Mouse (Mus musculus) layer of hippocampus, postnatal 25 days (tissue): Measurements from ENCODE around the gene Cep104. TPM values are rescaled to one million over a fixed set of nuclear protein-coding genes. Genes with fewer than 3 reads are reported as not detected.

Experiments used
- DNase-seq, 2 experiments: peaks; one replicate each; pipeline ENCODE4 v3.0.0; 2022; ENCODE audit warnings: mixed read lengths in 2 of 2, low spot score in 1 of 2; ENCODE audit errors: extremely low spot score in 1 of 2
- total RNA-seq, 2 experiments: library from RNA; stranded (reverse); gene quantifications; 2 replicates each; pipeline ENCODE4 v1.2.3; 2021

Cep104 gene
- total RNA-seq, 2 experiments from 2014 or later, result 31.0 to 31.3 TPM

- DNase-seq, result no peak
These were observed 53.7 kb downstream of the Cep104 start for GRCm38 (mm10) chr4:154028646-154029045.

GRCm38 (mm10) chr4:154037123-154037522 lies 62.1 kb downstream of the Cep104 start:
- DNase-seq, result no peak

- no peak for DNase-seq
These were observed 67.6 kb downstream of the Cep104 start, which contains the start of gene Ccdc27 for GRCm38 (mm10) chr4:154042577-154042976. Gene Ccdc27 (minus strand): TSS chr4:154042677.

GRCm38 (mm10) chr4:154045837-154046236 lies 70.8 kb downstream of the Cep104 start:
- DNase-seq, result no peak

GRCm38 (mm10) chr4:154051401-154051800 lies 76.4 kb downstream of the Cep104 start:
- no peak for DNase-seq

- DNase-seq, result no peak
These were observed 78.1 kb downstream of the Cep104 start for GRCm38 (mm10) chr4:154053065-154053464.

- DNase-seq, result no peak
These were observed 80.5 kb downstream of the Cep104 start for GRCm38 (mm10) chr4:154055482-154055881.

- no peak for DNase-seq
These were observed 81.1 kb downstream of the Cep104 start for GRCm38 (mm10) chr4:154056046-154056445.

GRCm38 (mm10) chr4:154056661-154057060 lies 81.7 kb downstream of the Cep104 start:
- no peak for DNase-seq

GRCm38 (mm10) chr4:154057696-154058095 lies 82.7 kb downstream of the Cep104 start:
- DNase-seq, result no peak

Other genes with a start within 250 kb of the Cep104 start
- gene A430005L14Rik, start 18.0 kb upstream of the Cep104 start, total RNA-seq, result 10 to 100 TPM; 21.5 to 26.4 TPM
- 10 to 100 TPM in 1 of 2 experiments, 1 to 10 TPM in 1; 8.3 to 11.9 TPM for gene Dffb, start 68 bp upstream of the Cep104 start, total RNA-seq
- 10 to 100 TPM; 54.6 to 71.1 TPM for gene Lrrc47, start 36.5 kb downstream of the Cep104 start, total RNA-seq
- 1 to 10 TPM; 7.5 to 9.5 TPM for gene Smim1, start 51.0 kb downstream of the Cep104 start, total RNA-seq
- 1 to 10 TPM in 1 of 2 experiments, under 1 TPM in 1; 0.66 to 1.1 TPM for gene Ccdc27, start 67.5 kb downstream of the Cep104 start, total RNA-seq
- 1 to 10 TPM; 2.4 to 3.1 TPM for gene Trp73, start 165.0 kb downstream of the Cep104 start, total RNA-seq
- gene Wrap73, start 167.2 kb downstream of the Cep104 start, total RNA-seq, result 10 to 100 TPM; 30.5 to 36.0 TPM
- gene Tprgl, start 185.5 kb downstream of the Cep104 start, total RNA-seq, result 100 to 1,000 TPM; 170 to 189 TPM
- gene Megf6, start 195.5 kb downstream of the Cep104 start, total RNA-seq, result 1 to 10 TPM; 4.9 to 5.6 TPM